10 mouse cellular contexts compared by ENCODE assay signal in genomic region chr9:62253736-62254443, GRCm38 (mm10). TPM values are rescaled to one million over a fixed set of nuclear protein-coding genes. Genes with fewer than 3 reads are reported as not detected.
DNase-seq lines count a peak whose midpoint lies in the region; ATAC-seq lines count a peak whose summit lies in the region.
"Had no signal": no experiment of that assay in that cellular context is flagged by ENCODE, and none has a peak within 500 bp of the region (broad histone marks: within the 10 kb centered on the region; RNA-seq: fewer than 3 reads in every experiment).

No protein-coding gene starts in this region.

- peak; percentile 67; the same call in 1 of the 2 replicates for ATAC-seq in frontal cortex, adult (ENCODE audit: low TSS enrichment)

- DNase-seq in frontal cortex, postnatal 25 days (ENCODE audit: low spot score in 2 of 2), result no peak
- DNase-seq in thymus, postnatal 0 days (ENCODE audit: low spot score), result peak; percentile 71
- no peak for DNase-seq in thymus, postnatal 36 days
- DNase-seq in forelimb bud, embryonic 11.5 days (ENCODE audit: low read depth, low spot score), result peak; percentile 25
- no peak for DNase-seq in kidney, adult 8-10 months
- DNase-seq in cerebellum, adult 9-10 months, result no peak
- no peak for DNase-seq in urinary bladder, postnatal 25 days (ENCODE audit: low spot score)

RNA-seq across cellular contexts. Expression of gene Spesp1, which starts 28.1 kb away (rescaled TPM):
- polyA plus RNA-seq in thymus, postnatal 0 days (2015; fragmentation: Nextera tagmentation; extraction: Ambion mirVana), result not detected in 2 replicates
- polyA plus RNA-seq: hindbrain, embryonic 15.5 days; limb, embryonic 11.5 days had no signal

Comparison
In these comparisons a context has a peak if more than half of its experiments do, and no peak if none do; other contexts are left out.
1. DNase-seq: peak in thymus, postnatal 0 days (single experiment) and forelimb bud, embryonic 11.5 days (single experiment); none in frontal cortex, postnatal 25 days (0 of 2), thymus, postnatal 36 days (0 of 2), kidney, adult 8-10 months (0 of 2), cerebellum, adult 9-10 months (single experiment) and urinary bladder, postnatal 25 days (single experiment).